Mouse (Mus musculus): ENCODE results near the gene Gpatch3.

- no peak for TF ChIP-seq POLR2A (IDR thresholded peaks at IDR 0.05; ENCODE audit: extremely low read depth, insufficient read depth, low read length)
- TF ChIP-seq CTCF (IDR thresholded peaks at IDR 0.05; ENCODE audit: extremely low read depth, insufficient read depth, low read length): no peak
Measured at GRCm38 (mm10) chr4:133577983-133578382, 3.4 kb downstream of the Gpatch3 start.

Measured in cortical plate, adult 2 months (tissue).